In genomic region chr19:4240247-4240668, GRCm38 (mm10) we compare ENCODE assay signal across 43 mouse cellular contexts. TPM values are rescaled to one million over a fixed set of nuclear protein-coding genes. Genes with fewer than 3 reads are reported as not detected.
A peak's percentile ranks its signal among the peaks of the same experiment; 100 is the strongest.
DNase-seq lines count a peak whose midpoint lies in the region; ATAC-seq and TF ChIP-seq lines count a peak whose summit lies in the region.
"Had no signal": no experiment of that assay in that cellular context is flagged by ENCODE, and none has a peak within 500 bp of the region (broad histone marks: within the 10 kb centered on the region; RNA-seq: fewer than 3 reads in every experiment).

No protein-coding gene starts in this region.

- ATAC-seq in cerebellum, adult (ENCODE audit: insufficient number of reproducible peaks, low FRiP score, low TSS enrichment), result no peak
- ATAC-seq: activated CD4-positive, CD25-positive, alpha-beta regulatory T cell, adult 4 months; forebrain, embryonic 15.5 days; hindbrain, embryonic 16.5 days; intestine, embryonic 15.5 days had no signal

- TF ChIP-seq CTCF in liver, adult 2 months (IDR thresholded peaks at IDR 0.05; ENCODE audit: low read depth, low read length), result no peak

- no peak overlapping the region for H3K9ac ChIP-seq in liver, adult 2 months (ENCODE audit: low read depth, low read length)
- H3K9ac ChIP-seq: embryonic facial prominence, embryonic 13.5 days; forebrain, embryonic 15.5 days; intestine, embryonic 15.5 days; limb, embryonic 15.5 days; midbrain, embryonic 12.5 days; neural tube, embryonic 13.5 days had no signal

- H3K79me2 ChIP-seq in liver, adult 2 months (ENCODE audit: control insufficient read depth, insufficient read depth, low read length), result no peaks in the 10 kb centered on the region

- TF ChIP-seq POLR2A in liver, adult 2 months (IDR thresholded peaks at IDR 0.05; ENCODE audit: extremely low read depth, insufficient read depth, low read length), result no peak

- no peaks in the 10 kb centered on the region for H3K27me3 ChIP-seq in liver, adult 2 months (ENCODE audit: control insufficient read depth, insufficient read depth, low read length)
- H3K27me3 ChIP-seq in limb, embryonic 10.5 days (ENCODE audit: low read depth, poor library complexity, severe bottlenecking), result no peaks in the 10 kb centered on the region
- H3K27me3 ChIP-seq in midbrain, embryonic 10.5 days (ENCODE audit: low read depth, poor library complexity, severe bottlenecking), result no peaks in the 10 kb centered on the region
- H3K27me3 ChIP-seq: embryonic facial prominence, embryonic 13.5 days; forebrain, embryonic 15.5 days; intestine, embryonic 15.5 days; limb, embryonic 15.5 days; neural tube, embryonic 13.5 days had no signal

- H3K36me3 ChIP-seq in liver, adult 2 months (ENCODE audit: control insufficient read depth, insufficient read depth, low read length), result no peaks in the 10 kb centered on the region
- H3K36me3 ChIP-seq in limb, embryonic 10.5 days, result no peaks in the 10 kb centered on the region
- H3K36me3 ChIP-seq in midbrain, embryonic 10.5 days, result no peaks in the 10 kb centered on the region
- H3K36me3 ChIP-seq: embryonic facial prominence, embryonic 13.5 days; forebrain, embryonic 10.5 days; forebrain, embryonic 15.5 days; hindbrain, embryonic 10.5 days; intestine, embryonic 15.5 days; limb, embryonic 15.5 days; midbrain, embryonic 12.5 days; neural tube, embryonic 13.5 days had no signal

- H3K9me3 ChIP-seq in limb, embryonic 10.5 days (replicated peaks), result no peaks in the 10 kb centered on the region
- H3K9me3 ChIP-seq in midbrain, embryonic 10.5 days (replicated peaks), result no peaks in the 10 kb centered on the region
- H3K9me3 ChIP-seq: embryonic facial prominence, embryonic 13.5 days; forebrain, embryonic 10.5 days; forebrain, embryonic 15.5 days; hindbrain, embryonic 10.5 days; intestine, embryonic 15.5 days; limb, embryonic 15.5 days; midbrain, embryonic 12.5 days; neural tube, embryonic 13.5 days had no signal

- no peak overlapping the region for H3K27ac ChIP-seq in liver, adult 2 months (replicated peaks; ENCODE audit: insufficient read depth, low read depth, low read length)
- 0 out of 2 replicates have a peak overlapping the region, but pooled peaks have one; percentile 17 for H3K27ac ChIP-seq in limb, embryonic 10.5 days
- H3K27ac ChIP-seq in midbrain, embryonic 10.5 days (replicated peaks), result no peak overlapping the region
- H3K27ac ChIP-seq: embryonic facial prominence, embryonic 13.5 days; forebrain, embryonic 10.5 days; forebrain, embryonic 15.5 days; gastrocnemius, adult 2 months; hindbrain, embryonic 10.5 days; intestine, embryonic 15.5 days; left cerebral cortex, adult 2 months; limb, embryonic 15.5 days; midbrain, embryonic 12.5 days; neural tube, embryonic 13.5 days had no signal

- peak; percentile 30 for DNase-seq in liver, adult 2 months (ENCODE audit: extremely low read depth, low read depth, low spot score)
- no peak for DNase-seq in liver
- DNase-seq in 3T3-L1 (ENCODE audit: low read depth, low spot score), result peak; percentile 56
- DNase-seq in embryo, embryonic 10 days (ENCODE audit: low spot score), result peak; percentile 57
- peak; percentile 51 for DNase-seq in limb, embryonic 10.5 days (ENCODE audit: low spot score)
- DNase-seq in urinary bladder, adult 18-20 months (ENCODE audit: low spot score in 2 of 2), result no peak
- no peak for DNase-seq in midbrain, embryonic 10.5 days (ENCODE audit: low spot score)
- DNase-seq: adrenal gland, adult 2 months; adrenal gland, postnatal 36 days; B cell, adult 2 months; cerebellum, adult 2 months; cerebellum, postnatal 14 days; gastrocnemius, adult 2 months; heart, postnatal 14 days; kidney, adult 8-10 months; kidney, postnatal 25 days; lung, adult 2 months; right cerebral cortex, postnatal 14 days; thymus, postnatal 25 days had no signal

- WGBS in liver, adult 2 months, result 24% methylated on average over 8 of the region's 8 CpGs
- WGBS in limb, embryonic 10.5 days, result 23% methylated on average over 8 of the region's 8 CpGs
- 64% methylated on average over 8 of the region's 8 CpGs for WGBS in midbrain, embryonic 10.5 days

- peaks cover 2% of the 10 kb centered on the region for H3K4me1 ChIP-seq in liver, adult 2 months (ENCODE audit: control insufficient read depth, insufficient read depth, low read length)
- peaks cover 33% of the 10 kb centered on the region for H3K4me1 ChIP-seq in limb, embryonic 10.5 days
- H3K4me1 ChIP-seq in midbrain, embryonic 10.5 days, result no peaks in the 10 kb centered on the region; the same call in 1 of the 2 replicates
- H3K4me1 ChIP-seq: embryonic facial prominence, embryonic 13.5 days; forebrain, embryonic 15.5 days; intestine, embryonic 15.5 days; limb, embryonic 15.5 days; midbrain, embryonic 12.5 days; neural tube, embryonic 13.5 days had no signal

- H3K4me3 ChIP-seq in liver, adult 2 months (ENCODE audit: insufficient read depth, low read depth, low read length), result no peak overlapping the region
- no peak overlapping the region for H3K4me3 ChIP-seq in limb, embryonic 10.5 days
- H3K4me3 ChIP-seq in midbrain, embryonic 10.5 days, result no peak overlapping the region
- H3K4me3 ChIP-seq: embryonic facial prominence, embryonic 13.5 days; forebrain, embryonic 10.5 days; forebrain, embryonic 15.5 days; gastrocnemius, adult 2 months; hindbrain, embryonic 10.5 days; intestine, embryonic 15.5 days; left cerebral cortex, adult 2 months; limb, embryonic 15.5 days; midbrain, embryonic 12.5 days; myocyte; neural tube, embryonic 13.5 days had no signal

RNA-seq across cellular contexts. Expression of gene Pold4, which starts 8.6 kb away (rescaled TPM):
- 27.2 and 27.3 TPM in 2 replicates for total RNA-seq in liver, adult 2 months (2014; rRNA removed)
- 60.4 and 63.8 TPM in 2 replicates for polyA plus RNA-seq in liver, adult 2 months (2012; rRNA removed)
- polyA plus RNA-seq in limb, embryonic 10.5 days (2016; fragmentation: Nextera tagmentation; extraction: Ambion mirVana), result 14.0 and 16.2 TPM in 2 replicates
- polyA plus RNA-seq in midbrain, embryonic 10.5 days (2016; fragmentation: Nextera tagmentation; extraction: Ambion mirVana), result 12.2 and 15.6 TPM in 2 replicates

RNA-seq across cellular contexts. Expression of gene AC109138.7, which starts 26.1 kb away (rescaled TPM):
- not detected in 2 replicates for total RNA-seq in liver, adult 2 months (2014; rRNA removed)
- polyA plus RNA-seq in liver, adult 2 months (2012; rRNA removed), result not detected in 2 replicates
- polyA plus RNA-seq in limb, embryonic 10.5 days (2016; fragmentation: Nextera tagmentation; extraction: Ambion mirVana), result not detected in 2 replicates
- polyA plus RNA-seq in midbrain, embryonic 10.5 days (2016; fragmentation: Nextera tagmentation; extraction: Ambion mirVana), result not detected in 2 replicates
- total RNA-seq: adrenal gland, adult 2 months; adrenal gland, postnatal 36 days; gastrocnemius, adult 2 months; gastrocnemius, postnatal 4 days; heart, postnatal 14 days; layer of hippocampus, adult 18-20 months; layer of hippocampus, postnatal 14 days; left cerebral cortex, adult 2 months; left cerebral cortex, postnatal 25 days; megakaryocyte progenitor cell, adult 5-6 weeks; midbrain, postnatal 0 days had no signal
- polyA plus RNA-seq: activated CD4-positive, CD25-positive, alpha-beta regulatory T cell, adult 4 months; adrenal gland, adult 2 months; brain, embryonic 14.5 days; cortical plate, adult 2 months; embryonic facial prominence, embryonic 13.5 days; forebrain, embryonic 10.5 days; forebrain, embryonic 15.5 days; heart, embryonic 14.5 days; hindbrain, embryonic 10.5 days; hindbrain, embryonic 16.5 days; intestine, embryonic 15.5 days; limb, embryonic 15.5 days; lung, adult 2 months; midbrain, embryonic 12.5 days; midbrain, postnatal 0 days; myocyte; neural tube, embryonic 13.5 days; small intestine, adult 2 months; stomach, embryonic 14.5 days had no signal

RNA-seq across cellular contexts. Expression of gene Clcf1, which starts 26.2 kb away (rescaled TPM):
- total RNA-seq in liver, adult 2 months (2014; rRNA removed), result 0.27 and 0.28 TPM in 2 replicates
- 0.87 and 3.8 TPM in 2 replicates for polyA plus RNA-seq in liver, adult 2 months (2012; rRNA removed)
- polyA plus RNA-seq in limb, embryonic 10.5 days (2016; fragmentation: Nextera tagmentation; extraction: Ambion mirVana), result 4.3 and 6.0 TPM in 2 replicates
- polyA plus RNA-seq in midbrain, embryonic 10.5 days (2016; fragmentation: Nextera tagmentation; extraction: Ambion mirVana), result 0.65 and 0.74 TPM in 2 replicates

RNA-seq across cellular contexts. Expression of gene Ssh3, which starts 28.7 kb away (rescaled TPM):
- total RNA-seq in liver, adult 2 months (2014; rRNA removed), result 11.5 and 12.1 TPM in 2 replicates
- 15.3 and 29.2 TPM in 2 replicates for polyA plus RNA-seq in liver, adult 2 months (2012; rRNA removed)
- 2.5 and 4.4 TPM in 2 replicates for polyA plus RNA-seq in limb, embryonic 10.5 days (2016; fragmentation: Nextera tagmentation; extraction: Ambion mirVana)
- 3.2 and 3.6 TPM in 2 replicates for polyA plus RNA-seq in midbrain, embryonic 10.5 days (2016; fragmentation: Nextera tagmentation; extraction: Ambion mirVana)

RNA-seq across cellular contexts. Expression of gene Rad9a, which starts 38.8 kb away (rescaled TPM):
- total RNA-seq in liver, adult 2 months (2014; rRNA removed), result 0.74 and 1.3 TPM in 2 replicates
- 7.0 and 7.5 TPM in 2 replicates for polyA plus RNA-seq in liver, adult 2 months (2012; rRNA removed)
- 58.2 and 61.5 TPM in 2 replicates for polyA plus RNA-seq in limb, embryonic 10.5 days (2016; fragmentation: Nextera tagmentation; extraction: Ambion mirVana)
- polyA plus RNA-seq in midbrain, embryonic 10.5 days (2016; fragmentation: Nextera tagmentation; extraction: Ambion mirVana), result 58.9 and 60.3 TPM in 2 replicates

Comparison
In these comparisons a context has a peak if more than half of its experiments do, and no peak if none do; other contexts are left out.
1. DNase-seq: peak in liver, adult 2 months (single experiment), 3T3-L1 (single experiment), embryo, embryonic 10 days (single experiment) and limb, embryonic 10.5 days (single experiment); none in liver (single experiment), urinary bladder, adult 18-20 months (0 of 2) and midbrain, embryonic 10.5 days (single experiment).